ENCODE assay signal across 8 mouse cellular contexts in genomic region chr1:131097700-131098094, GRCm38 (mm10). TPM values are rescaled to one million over a fixed set of nuclear protein-coding genes. Genes with fewer than 3 reads are reported as not detected.
DNase-seq lines count a peak whose midpoint lies in the region; ATAC-seq lines count a peak whose summit lies in the region.

TSS of gene Mapkapk2 (minus strand) at chr1:131097826.

- H3K9ac ChIP-seq in hindbrain, embryonic 12.5 days: peak within 1 kb of the TSS; percentile 91

- DNase-seq in NIH3T3 (ENCODE audit: low read depth): peak; percentile 98
- peak; percentile 89 for DNase-seq in cerebellum, adult 9-11 months
- DNase-seq in frontal cortex, postnatal 10 days (ENCODE audit: low spot score in 2 of 2): peak; percentile 78 to 86
- peak; percentile 86 to 88 for DNase-seq in layer of hippocampus, postnatal 36 days
- peak; percentile 93 to 95 for DNase-seq in lung, postnatal 4 days
- DNase-seq in retina, postnatal 7 days (ENCODE audit: low read depth, low spot score): peak; percentile 89
- peak; percentile 93 for DNase-seq in urinary bladder, adult 2 months (ENCODE audit: low spot score)

- H3K36me3 ChIP-seq in hindbrain, embryonic 12.5 days: no peaks in the 10 kb centered on the region

- H3K4me1 ChIP-seq in hindbrain, embryonic 12.5 days: peaks cover 26% of the 10 kb centered on the region

- H3K9me3 ChIP-seq in hindbrain, embryonic 12.5 days (replicated peaks): no peaks in the 10 kb centered on the region

- H3K27me3 ChIP-seq in hindbrain, embryonic 12.5 days: no peaks in the 10 kb centered on the region

- ATAC-seq in hindbrain, embryonic 12.5 days (ENCODE audit: low FRiP score): peak; percentile 96

- peak within 1 kb of the TSS; percentile 72 for H3K4me2 ChIP-seq in hindbrain, embryonic 12.5 days (replicated peaks)

- H3K27ac ChIP-seq in hindbrain, embryonic 12.5 days: peak within 1 kb of the TSS; percentile 88

- H3K4me3 ChIP-seq in hindbrain, embryonic 12.5 days: peak within 1 kb of the TSS; percentile 98

- 0% methylated on average over 28 of the region's 32 CpGs for WGBS in hindbrain, embryonic 12.5 days

RNA-seq across cellular contexts. Expression of gene Mapkapk2, which starts in this region (rescaled TPM):
- polyA plus RNA-seq in hindbrain, embryonic 12.5 days (2016; fragmentation: Nextera tagmentation; extraction: Ambion mirVana): 50.3 and 52.4 TPM in 2 replicates
- 10 to 100 TPM; 26.6 to 32.4 TPM for total RNA-seq in layer of hippocampus, postnatal 36 days (2021)
- polyA plus RNA-seq in urinary bladder, adult 2 months (2012; rRNA removed): 77.4 and 86.8 TPM in 2 replicates

Comparison
In these comparisons a context has a peak if more than half of its experiments do, and no peak if none do; other contexts are left out.
1. Peak in every context shown above with its lines: DNase-seq, ATAC-seq, H3K4me3 ChIP-seq and H3K27ac ChIP-seq.